Mouse (Mus musculus): Measurements from ENCODE around the gene Thnsl2. TPM values are rescaled to one million over a fixed set of nuclear protein-coding genes. Genes with fewer than 3 reads are reported as not detected.

Thnsl2 gene
- polyA plus RNA-seq, 1 experiment from 2014 or later, result 6.5 TPM

DNA sequence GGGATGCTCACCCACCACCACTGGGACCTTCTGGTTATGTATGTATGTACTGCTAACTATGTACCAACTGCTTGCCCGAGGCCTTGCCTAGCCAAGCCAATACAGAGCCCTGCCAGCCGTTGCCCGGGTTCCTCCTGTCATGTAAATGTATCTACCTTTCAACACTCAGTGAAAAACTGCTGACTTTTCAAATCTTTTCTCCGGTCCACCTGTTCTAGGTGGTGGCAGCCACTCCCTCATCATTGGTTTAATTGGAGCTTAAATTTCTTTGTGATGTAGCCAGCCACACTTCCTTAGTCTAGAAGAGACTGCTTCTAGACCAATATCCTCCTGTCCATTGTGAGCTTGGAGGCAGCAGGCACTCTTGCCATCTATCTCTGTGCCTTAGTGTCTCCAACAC lies 54.5 kb downstream of the Thnsl2 start:
- Histone ChIP-seq H3K4me1 (ENCODE audit: control insufficient read depth, insufficient read depth, low read length) (no peaks in the 10 kb centered on the region), H3K9ac (ENCODE audit: low read length) (no peak overlapping the region)
- 89% methylated on average over 4 of the region's 4 CpGs for whole genome bisulfite sequencing

DNA sequence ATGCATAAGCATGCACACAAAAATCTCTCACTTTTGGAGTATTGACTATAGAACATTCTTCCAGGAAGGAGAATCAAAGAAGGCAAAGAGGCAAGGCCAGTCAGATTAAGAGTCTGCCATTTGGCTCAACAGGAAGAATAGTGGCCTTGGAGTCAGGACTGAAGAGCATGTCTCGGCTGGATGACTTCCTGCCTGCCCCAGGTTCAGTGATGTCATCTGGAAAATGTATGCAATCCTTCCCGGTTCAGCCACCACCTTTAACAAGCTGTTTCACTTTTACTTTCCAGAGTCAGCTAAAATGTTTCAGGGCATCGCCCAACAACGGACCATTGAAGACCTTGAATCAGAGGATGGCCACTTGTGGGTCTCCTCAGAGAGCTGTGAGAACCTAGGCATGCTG lies 55.2 kb downstream of the Thnsl2 start:
- Histone ChIP-seq H3K4me1 (ENCODE audit: control insufficient read depth, insufficient read depth, low read length) (no peaks in the 10 kb centered on the region), H3K4me3 (ENCODE audit: low read depth, low read length) (no peak overlapping the region), H3K4me2 (ENCODE audit: low read depth) (no peak overlapping the region), H3K9me3 (ENCODE audit: control insufficient read depth, low read length) (no peaks in the 10 kb centered on the region), H3K27me3 (ENCODE audit: control insufficient read depth, insufficient read depth, low read length) (no peaks in the 10 kb centered on the region), H3K27ac (ENCODE audit: low read depth, low read length) (no peak overlapping the region), H3K36me3 (ENCODE audit: control insufficient read depth, insufficient read depth, low read length) (no peaks in the 10 kb centered on the region), H3K9ac (ENCODE audit: low read length) (no peak overlapping the region)
- 71% methylated on average over 4 of the region's 4 CpGs for WGBS
- no peak for DNase-seq (ENCODE audit: low spot score)
- no peak for ATAC-seq (ENCODE audit: insufficient read depth, low FRiP score, low TSS enrichment)

More for the DNA sequence above, 54.5 kb downstream of the Thnsl2 start:
- Histone ChIP-seq H3K27ac (ENCODE audit: low read depth, low read length) (no peak overlapping the region), H3K36me3 (ENCODE audit: control insufficient read depth, insufficient read depth, low read length) (no peaks in the 10 kb centered on the region), H3K4me3 (ENCODE audit: low read depth, low read length) (no peak overlapping the region), H3K27me3 (ENCODE audit: control insufficient read depth, insufficient read depth, low read length) (no peaks in the 10 kb centered on the region), H3K4me2 (ENCODE audit: low read depth) (no peak overlapping the region), H3K9me3 (ENCODE audit: control insufficient read depth, low read length) (no peaks in the 10 kb centered on the region)
- DNase-seq (ENCODE audit: low spot score), result no peak
- no peak for ATAC-seq (ENCODE audit: insufficient read depth, low FRiP score, low TSS enrichment)

DNA sequence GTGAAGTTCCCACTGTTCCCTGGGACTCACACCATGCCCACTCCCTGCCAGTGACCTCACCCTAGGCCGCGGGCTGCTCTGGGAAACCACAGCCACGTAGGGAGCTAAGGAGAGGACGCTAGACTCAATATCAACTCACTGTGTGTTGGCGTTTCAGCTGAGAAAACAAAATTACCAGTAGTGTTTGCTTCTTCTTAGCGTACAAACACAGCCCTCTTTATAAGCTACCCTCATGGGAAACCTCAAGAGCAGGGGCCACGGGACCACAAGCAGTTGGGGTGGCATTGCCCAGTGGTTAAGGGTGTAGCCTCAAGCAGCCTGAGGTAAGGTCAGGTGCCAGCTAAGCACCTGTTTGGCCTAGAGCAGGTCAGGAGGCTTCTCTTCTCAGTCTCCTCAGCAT lies 60.8 kb downstream of the Thnsl2 start:
- DNase-seq (ENCODE audit: low spot score), result no peak
- Histone ChIP-seq H3K9me3 (ENCODE audit: control insufficient read depth, low read length) (no peaks in the 10 kb centered on the region), H3K9ac (ENCODE audit: low read length) (no peak overlapping the region), H3K27ac (ENCODE audit: low read depth, low read length) (no peak overlapping the region), H3K36me3 (ENCODE audit: control insufficient read depth, insufficient read depth, low read length) (no peaks in the 10 kb centered on the region), H3K4me1 (ENCODE audit: control insufficient read depth, insufficient read depth, low read length) (no peaks in the 10 kb centered on the region), H3K27me3 (ENCODE audit: control insufficient read depth, insufficient read depth, low read length) (no peaks in the 10 kb centered on the region), H3K4me3 (ENCODE audit: low read depth, low read length) (no peak overlapping the region), H3K4me2 (ENCODE audit: low read depth) (no peak overlapping the region)
- ATAC-seq (ENCODE audit: insufficient read depth, low FRiP score, low TSS enrichment), result no peak
- 77% methylated on average over 7 of the region's 7 CpGs for WGBS

DNA sequence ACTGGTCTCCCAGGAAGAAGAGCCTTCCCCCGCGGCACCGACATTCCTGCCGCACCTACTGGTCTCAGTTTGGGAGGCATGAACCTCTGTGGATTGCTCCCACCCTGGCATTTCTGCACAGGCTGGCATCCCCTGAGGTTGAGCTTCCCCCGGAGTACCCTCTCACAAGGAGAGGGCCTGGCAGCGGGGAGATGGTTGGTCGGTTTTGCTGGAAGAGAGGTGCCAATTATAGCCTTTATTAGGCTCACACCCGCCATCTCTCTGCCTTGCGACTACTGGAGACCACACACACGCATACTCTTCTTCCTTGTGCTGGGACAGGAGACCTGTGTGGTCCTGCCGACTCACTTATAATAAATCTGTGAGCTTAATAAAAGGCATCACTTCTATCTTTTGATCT lies 62.2 kb downstream of the Thnsl2 start:
- no peak overlapping the region for H3K4me2 ChIP-seq (ENCODE audit: low read depth)
- no peak overlapping the region for H3K4me3 ChIP-seq (ENCODE audit: low read depth, low read length)
- no peak overlapping the region for H3K9ac ChIP-seq (ENCODE audit: low read length)
- DNase-seq (ENCODE audit: low spot score) (no peak), ATAC-seq (ENCODE audit: insufficient read depth, low FRiP score, low TSS enrichment) (no peak)
- H3K36me3 ChIP-seq (ENCODE audit: control insufficient read depth, insufficient read depth, low read length), result no peaks in the 10 kb centered on the region
- no peak overlapping the region for H3K27ac ChIP-seq (ENCODE audit: low read depth, low read length)
- H3K27me3 ChIP-seq (ENCODE audit: control insufficient read depth, insufficient read depth, low read length), result no peaks in the 10 kb centered on the region
- no peaks in the 10 kb centered on the region for H3K4me1 ChIP-seq (ENCODE audit: control insufficient read depth, insufficient read depth, low read length)
- H3K9me3 ChIP-seq (ENCODE audit: control insufficient read depth, low read length), result no peaks in the 10 kb centered on the region
- WGBS, result 72% methylated on average over 11 of the region's 11 CpGs

DNA sequence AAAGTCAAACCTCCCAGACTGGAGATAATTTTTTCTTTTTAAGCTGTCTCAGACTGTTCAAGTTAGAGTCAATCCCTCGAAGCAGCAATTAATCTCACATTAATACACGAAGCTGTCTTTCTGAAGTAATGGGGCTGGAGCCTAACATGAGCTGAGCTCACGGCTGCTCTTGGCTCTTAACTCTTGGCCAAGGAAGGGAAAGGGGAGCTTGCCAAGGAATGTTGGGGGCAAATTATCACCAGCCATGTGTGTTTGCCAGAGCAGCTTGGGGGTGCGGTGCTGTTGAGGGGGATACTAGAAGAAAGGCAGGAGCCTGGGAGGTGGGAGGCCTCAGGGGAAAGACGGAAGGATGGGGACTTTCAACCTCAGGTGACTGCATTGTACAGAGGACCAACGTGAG lies 63.0 kb downstream of the Thnsl2 start:
- no peak overlapping the region for H3K4me2 ChIP-seq (ENCODE audit: low read depth)
- DNase-seq (ENCODE audit: low spot score) (no peak), ATAC-seq (ENCODE audit: insufficient read depth, low FRiP score, low TSS enrichment) (no peak)
- no peak overlapping the region for H3K9ac ChIP-seq (ENCODE audit: low read length)
- H3K9me3 ChIP-seq (ENCODE audit: control insufficient read depth, low read length), result no peaks in the 10 kb centered on the region
- no peaks in the 10 kb centered on the region for H3K27me3 ChIP-seq (ENCODE audit: control insufficient read depth, insufficient read depth, low read length)
- no peaks in the 10 kb centered on the region for H3K36me3 ChIP-seq (ENCODE audit: control insufficient read depth, insufficient read depth, low read length)
- H3K4me1 ChIP-seq (ENCODE audit: control insufficient read depth, insufficient read depth, low read length), result no peaks in the 10 kb centered on the region
- no peak overlapping the region for H3K27ac ChIP-seq (ENCODE audit: low read depth, low read length)
- H3K4me3 ChIP-seq (ENCODE audit: low read depth, low read length), result no peak overlapping the region
- WGBS, result 83% methylated on average over 6 of the region's 6 CpGs

Other genes starting within 250 kb of the Thnsl2 start
- not detected in 2 replicates for gene Tex37, start 225.5 kb downstream of the Thnsl2 start, polyA plus RNA-seq (2014; fragmentation: Nextera tagmentation; extraction: Ambion mirVana)
- not detected in 2 replicates for gene Foxi3, start 187.9 kb downstream of the Thnsl2 start, polyA plus RNA-seq (2014; fragmentation: Nextera tagmentation; extraction: Ambion mirVana)
- not detected in 2 replicates for gene Fabp1, start 55.4 kb upstream of the Thnsl2 start, polyA plus RNA-seq (2014; fragmentation: Nextera tagmentation; extraction: Ambion mirVana)
- 34.4 and 35.3 TPM in 2 replicates for gene Krcc1, start 127.2 kb upstream of the Thnsl2 start, polyA plus RNA-seq (2014; fragmentation: Nextera tagmentation; extraction: Ambion mirVana)
- 4.6 and 5.5 TPM in 2 replicates for gene Smyd1, start 177.8 kb upstream of the Thnsl2 start, polyA plus RNA-seq (2014; fragmentation: Nextera tagmentation; extraction: Ambion mirVana)
- not detected in 2 replicates for gene Cd8b1, start 178.3 kb upstream of the Thnsl2 start, polyA plus RNA-seq (2014; fragmentation: Nextera tagmentation; extraction: Ambion mirVana)
- gene Cd8a, start 229.0 kb upstream of the Thnsl2 start, polyA plus RNA-seq (2014; fragmentation: Nextera tagmentation; extraction: Ambion mirVana), result not detected in 2 replicates

All from neural tube, embryonic 11.5 days (tissue).